Mouse (Mus musculus): ENCODE data around the gene Camsap1. TPM values are rescaled to one million over a fixed set of nuclear protein-coding genes. Genes with fewer than 3 reads are reported as not detected.

Camsap1 gene
- polyA plus RNA-seq, 1 experiment from 2014 or later: 14.1 TPM

DNA sequence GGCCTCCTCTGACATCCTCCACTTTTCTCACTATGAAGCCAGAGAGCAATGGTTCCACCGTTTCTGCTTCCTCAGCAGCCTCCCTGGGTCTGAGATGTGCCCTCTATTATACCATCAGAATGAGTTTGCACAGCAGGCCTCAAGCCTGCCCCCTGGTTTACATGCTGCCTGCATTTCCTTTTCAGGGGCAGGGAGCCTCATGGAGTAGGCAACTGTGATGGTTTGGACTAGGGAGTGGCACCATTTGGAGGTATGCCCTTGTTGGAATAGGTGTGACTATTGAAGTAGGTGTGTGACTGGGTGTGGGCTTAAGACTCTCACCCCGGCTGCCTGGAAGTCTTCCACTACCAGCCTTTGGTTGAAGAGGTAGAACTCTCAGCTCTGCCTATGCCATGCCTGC is 59.3 kb downstream of the Camsap1 start:
- WGBS (ENCODE audit: insufficient replicate concordance): 68% methylated on average over 2 of the region's 2 CpGs
- ATAC-seq (replicated peaks; ENCODE audit: insufficient number of reproducible peaks, low FRiP score, low TSS enrichment): no peak
- no peak overlapping the region for H3K4me2 ChIP-seq
- H3K4me3 ChIP-seq (ENCODE audit: low read depth, low read length): no peak overlapping the region
- 0 out of 2 replicates have a peak, but pooled peaks cover 3% of the 10 kb centered on the region for H3K36me3 ChIP-seq (ENCODE audit: control insufficient read depth, insufficient read depth, low read length)
- no peak overlapping the region for H3K9ac ChIP-seq (ENCODE audit: low read depth, low read length)
- no peaks in the 10 kb centered on the region for H3K27me3 ChIP-seq (ENCODE audit: control insufficient read depth, insufficient read depth, low read length)
- H3K4me1 ChIP-seq (ENCODE audit: control insufficient read depth, insufficient read depth, low read length): no peaks in the 10 kb centered on the region
- H3K9me3 ChIP-seq (replicated peaks; ENCODE audit: control insufficient read depth, low read length): no peaks in the 10 kb centered on the region
- no peak overlapping the region for H3K27ac ChIP-seq (ENCODE audit: low read depth, low read length)

DNA sequence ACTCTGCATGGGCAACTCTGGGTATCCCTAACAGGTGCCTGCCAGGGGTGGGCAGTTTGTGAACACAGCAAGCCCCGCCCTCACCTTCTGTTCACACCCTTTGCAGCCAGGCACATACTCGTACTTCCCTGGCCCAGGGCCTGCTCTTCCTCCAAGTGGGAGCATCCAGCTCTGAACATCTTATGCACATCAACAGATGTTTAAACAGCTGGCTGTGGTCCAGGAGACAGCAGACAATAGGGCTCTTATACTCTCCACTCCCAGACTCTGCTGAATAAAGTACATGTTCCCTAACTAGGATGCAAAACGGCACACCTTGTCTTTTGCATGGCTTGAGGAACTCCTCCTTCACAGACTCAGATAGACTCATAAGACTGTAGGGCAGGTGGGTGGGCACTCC is 63.1 kb downstream of the Camsap1 start:
- no peak overlapping the region for H3K27ac ChIP-seq (ENCODE audit: low read depth, low read length)
- no peaks in the 10 kb centered on the region for H3K27me3 ChIP-seq (ENCODE audit: control insufficient read depth, insufficient read depth, low read length)
- H3K4me2 ChIP-seq: no peak overlapping the region
- 70% methylated on average over 3 of the region's 3 CpGs for WGBS (ENCODE audit: insufficient replicate concordance)
- no peak; the same call in 1 of the 2 replicates for ATAC-seq (replicated peaks; ENCODE audit: insufficient number of reproducible peaks, low FRiP score, low TSS enrichment)
- H3K36me3 ChIP-seq (ENCODE audit: control insufficient read depth, insufficient read depth, low read length): no peaks in the 10 kb centered on the region
- H3K4me1 ChIP-seq (ENCODE audit: control insufficient read depth, insufficient read depth, low read length): no peaks in the 10 kb centered on the region
- H3K4me3 ChIP-seq (ENCODE audit: low read depth, low read length): no peak overlapping the region
- no peak overlapping the region for H3K9ac ChIP-seq (ENCODE audit: low read depth, low read length)
- H3K9me3 ChIP-seq (replicated peaks; ENCODE audit: control insufficient read depth, low read length): no peaks in the 10 kb centered on the region

DNA sequence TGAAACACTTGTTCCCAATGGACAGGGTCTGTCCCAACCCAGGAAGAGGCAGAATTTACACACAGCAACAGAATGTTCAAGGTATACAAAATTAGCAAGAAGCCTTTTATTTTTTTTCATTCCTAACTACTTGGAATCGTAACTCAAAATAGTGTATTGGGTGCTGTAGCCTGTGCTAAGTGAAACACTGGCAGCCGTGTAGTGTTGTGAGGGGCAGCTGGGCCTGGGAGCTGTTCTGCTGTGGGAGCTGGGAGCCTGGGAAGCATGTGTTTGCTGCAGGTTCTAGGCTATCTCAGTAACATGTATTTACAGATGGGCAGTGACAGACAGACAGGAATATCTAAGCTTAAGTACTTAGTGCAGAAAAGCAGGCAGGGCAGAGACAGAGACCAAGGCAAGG is 64.7 kb downstream of the Camsap1 start:
- Histone ChIP-seq H3K4me2 (no peak overlapping the region), H3K27me3 (ENCODE audit: control insufficient read depth, insufficient read depth, low read length) (no peaks in the 10 kb centered on the region), H3K4me1 (ENCODE audit: control insufficient read depth, insufficient read depth, low read length) (no peaks in the 10 kb centered on the region), H3K36me3 (ENCODE audit: control insufficient read depth, insufficient read depth, low read length) (no peaks in the 10 kb centered on the region), H3K27ac (ENCODE audit: low read depth, low read length) (no peak overlapping the region), H3K9ac (ENCODE audit: low read depth, low read length) (no peak overlapping the region), H3K4me3 (ENCODE audit: low read depth, low read length) (no peak overlapping the region), H3K9me3 (replicated peaks; ENCODE audit: control insufficient read depth, low read length) (no peaks in the 10 kb centered on the region)
- ATAC-seq (replicated peaks; ENCODE audit: insufficient number of reproducible peaks, low FRiP score, low TSS enrichment): no peak
- 84% methylated on average over 2 of the region's 2 CpGs for WGBS (ENCODE audit: insufficient replicate concordance)

DNA sequence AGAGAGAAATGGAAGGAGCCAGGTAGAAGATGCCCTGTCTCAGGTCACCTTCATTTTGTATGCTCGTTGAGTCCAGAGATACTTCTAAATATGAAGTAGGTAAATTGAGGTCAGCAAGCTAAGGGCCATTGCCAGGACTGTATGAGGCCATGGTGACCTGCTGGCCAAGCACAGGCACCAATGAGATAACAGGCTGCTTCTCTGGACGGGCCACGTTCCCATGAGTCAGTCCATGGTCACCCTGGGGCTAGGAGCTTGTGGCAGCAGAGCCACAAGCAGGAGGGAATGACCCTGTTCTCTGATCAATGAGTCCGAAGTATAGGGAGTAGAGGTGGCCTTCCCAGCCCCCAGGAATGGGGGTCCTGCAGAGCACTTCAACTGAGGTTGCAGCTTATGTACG is 68.3 kb downstream of the Camsap1 start:
- WGBS (ENCODE audit: insufficient replicate concordance): 66% methylated on average over 5 of the region's 5 CpGs

DNA sequence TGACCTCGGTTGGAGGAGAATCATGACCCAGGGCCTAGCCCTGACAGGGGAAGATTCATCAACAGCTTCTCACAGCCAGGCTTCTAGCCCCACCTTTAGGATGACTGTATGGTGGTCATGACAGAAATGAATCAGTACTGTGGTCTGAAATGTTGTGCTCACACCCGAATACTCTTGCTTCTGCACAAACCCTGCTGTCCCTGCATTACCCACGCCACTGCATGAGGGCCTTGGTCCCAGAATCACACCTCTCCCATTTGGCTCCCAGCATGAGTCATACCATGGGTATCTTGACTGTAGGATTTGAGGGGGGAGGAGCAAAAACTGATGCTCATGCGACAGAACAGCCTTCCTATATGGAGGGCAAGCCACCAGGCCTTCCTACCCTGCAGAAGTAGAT is 68.9 kb downstream of the Camsap1 start:
- Histone ChIP-seq H3K4me3 (ENCODE audit: low read depth, low read length) (no peak overlapping the region), H3K9me3 (replicated peaks; ENCODE audit: control insufficient read depth, low read length) (no peaks in the 10 kb centered on the region), H3K4me1 (ENCODE audit: control insufficient read depth, insufficient read depth, low read length) (no peaks in the 10 kb centered on the region), H3K27me3 (ENCODE audit: control insufficient read depth, insufficient read depth, low read length) (no peaks in the 10 kb centered on the region), H3K4me2 (no peak overlapping the region), H3K9ac (ENCODE audit: low read depth, low read length) (no peak overlapping the region), H3K27ac (ENCODE audit: low read depth, low read length) (no peak overlapping the region), H3K36me3 (ENCODE audit: control insufficient read depth, insufficient read depth, low read length) (no peaks in the 10 kb centered on the region)
- 65% methylated on average over 4 of the region's 4 CpGs for WGBS (ENCODE audit: insufficient replicate concordance)
- no peak for ATAC-seq (replicated peaks; ENCODE audit: insufficient number of reproducible peaks, low FRiP score, low TSS enrichment)

More for the DNA sequence above, 68.3 kb downstream of the Camsap1 start:
- no peak for ATAC-seq (replicated peaks; ENCODE audit: insufficient number of reproducible peaks, low FRiP score, low TSS enrichment)
- no peak overlapping the region for H3K9ac ChIP-seq (ENCODE audit: low read depth, low read length)
- no peaks in the 10 kb centered on the region for H3K4me1 ChIP-seq (ENCODE audit: control insufficient read depth, insufficient read depth, low read length)
- H3K4me2 ChIP-seq: no peak overlapping the region
- no peaks in the 10 kb centered on the region for H3K36me3 ChIP-seq (ENCODE audit: control insufficient read depth, insufficient read depth, low read length)
- H3K9me3 ChIP-seq (replicated peaks; ENCODE audit: control insufficient read depth, low read length): no peaks in the 10 kb centered on the region
- H3K27ac ChIP-seq (ENCODE audit: low read depth, low read length): no peak overlapping the region
- H3K27me3 ChIP-seq (ENCODE audit: control insufficient read depth, insufficient read depth, low read length): no peaks in the 10 kb centered on the region
- no peak overlapping the region for H3K4me3 ChIP-seq (ENCODE audit: low read depth, low read length)

DNA sequence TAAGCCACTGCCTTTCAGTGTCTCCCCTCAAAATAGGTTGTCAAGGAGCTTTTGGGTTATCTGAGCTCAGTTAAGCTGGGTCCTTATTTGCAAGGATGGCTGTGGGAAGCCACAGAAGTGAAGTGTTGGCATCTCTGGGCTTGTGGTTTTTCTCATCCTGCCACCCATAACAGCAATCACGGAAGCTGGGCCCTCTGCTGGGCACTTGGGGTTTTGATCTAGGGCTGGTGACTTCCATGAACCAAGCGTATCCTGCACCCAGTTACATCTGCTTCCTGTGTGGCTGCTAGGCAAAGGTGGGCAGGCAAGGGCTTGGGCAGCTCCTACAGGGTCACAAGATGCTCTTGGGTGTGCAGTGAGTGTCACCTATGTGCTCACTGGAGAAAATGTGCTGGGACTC is 69.8 kb downstream of the Camsap1 start:
- Histone ChIP-seq H3K9me3 (replicated peaks; ENCODE audit: control insufficient read depth, low read length) (no peaks in the 10 kb centered on the region), H3K4me1 (ENCODE audit: control insufficient read depth, insufficient read depth, low read length) (no peaks in the 10 kb centered on the region), H3K36me3 (ENCODE audit: control insufficient read depth, insufficient read depth, low read length) (no peaks in the 10 kb centered on the region), H3K9ac (ENCODE audit: low read depth, low read length) (no peak overlapping the region), H3K4me3 (ENCODE audit: low read depth, low read length) (no peak overlapping the region), H3K27ac (ENCODE audit: low read depth, low read length) (no peak overlapping the region), H3K27me3 (ENCODE audit: control insufficient read depth, insufficient read depth, low read length) (no peaks in the 10 kb centered on the region), H3K4me2 (no peak overlapping the region)
- WGBS (ENCODE audit: insufficient replicate concordance): 47% methylated on average over 2 of the region's 2 CpGs
- ATAC-seq (replicated peaks; ENCODE audit: insufficient number of reproducible peaks, low FRiP score, low TSS enrichment): no peak

DNA sequence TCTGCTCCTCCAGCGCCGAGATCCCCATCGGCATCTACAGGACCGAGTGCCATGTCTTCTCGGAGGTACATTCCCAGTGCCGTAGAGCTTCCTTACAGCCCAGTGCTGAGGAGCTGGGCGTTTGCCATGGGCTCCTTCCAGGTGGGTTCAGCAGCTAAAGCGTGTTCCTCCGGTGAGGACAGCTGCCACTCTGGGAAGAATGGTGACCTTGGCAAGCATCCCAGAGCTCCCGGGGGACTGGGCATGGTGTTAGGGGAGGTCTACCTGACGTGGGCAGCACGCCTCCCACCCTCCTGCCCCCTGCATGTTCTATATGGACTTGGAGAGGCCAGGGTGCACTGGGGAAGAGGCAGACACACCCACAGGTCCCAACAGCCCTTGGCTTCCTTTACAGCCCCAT is 73.2 kb downstream of the Camsap1 start:
- ATAC-seq (replicated peaks; ENCODE audit: insufficient number of reproducible peaks, low FRiP score, low TSS enrichment): no peak
- no peaks in the 10 kb centered on the region for H3K27me3 ChIP-seq (ENCODE audit: control insufficient read depth, insufficient read depth, low read length)
- no peaks in the 10 kb centered on the region for H3K9me3 ChIP-seq (replicated peaks; ENCODE audit: control insufficient read depth, low read length)
- no peak overlapping the region for H3K9ac ChIP-seq (ENCODE audit: low read depth, low read length)
- H3K4me3 ChIP-seq (ENCODE audit: low read depth, low read length): no peak overlapping the region
- no peaks in the 10 kb centered on the region for H3K4me1 ChIP-seq (ENCODE audit: control insufficient read depth, insufficient read depth, low read length)
- H3K4me2 ChIP-seq: no peak overlapping the region
- no peaks in the 10 kb centered on the region for H3K36me3 ChIP-seq (ENCODE audit: control insufficient read depth, insufficient read depth, low read length)
- H3K27ac ChIP-seq (ENCODE audit: low read depth, low read length): no peak overlapping the region
- 78% methylated on average over 12 of the region's 12 CpGs for WGBS (ENCODE audit: insufficient replicate concordance)

DNA sequence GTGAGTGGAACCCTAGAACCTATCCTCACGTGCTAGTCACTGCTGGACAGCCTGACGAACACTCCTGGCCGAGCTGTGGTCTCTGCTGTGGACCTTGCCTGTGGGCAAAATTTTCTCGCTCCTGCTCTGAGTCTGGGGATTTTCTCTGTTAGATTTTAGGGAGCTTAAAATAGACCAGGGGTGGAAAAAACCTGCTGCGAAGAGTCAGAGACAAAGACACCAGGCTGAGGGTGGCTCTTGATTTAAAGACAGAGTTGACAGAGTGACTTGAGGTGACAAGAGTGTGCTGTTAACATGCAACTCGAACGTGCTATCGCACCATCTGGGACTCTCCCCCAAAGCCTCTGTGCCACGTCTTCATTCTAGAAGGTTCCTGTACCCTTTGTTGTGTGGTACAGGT is 84.1 kb downstream of the Camsap1 start:
- H3K27ac ChIP-seq (ENCODE audit: low read depth, low read length): no peak overlapping the region
- H3K27me3 ChIP-seq (ENCODE audit: control insufficient read depth, insufficient read depth, low read length): 0 out of 2 replicates have a peak, but pooled peaks cover 2% of the 10 kb centered on the region
- H3K9me3 ChIP-seq (replicated peaks; ENCODE audit: control insufficient read depth, low read length): no peaks in the 10 kb centered on the region
- peak overlapping the region; percentile 43; the same call in 1 of the 2 replicates for H3K9ac ChIP-seq (ENCODE audit: low read depth, low read length)
- no peak overlapping the region for H3K4me2 ChIP-seq
- H3K4me3 ChIP-seq (ENCODE audit: low read depth, low read length): no peak overlapping the region
- no peaks in the 10 kb centered on the region for H3K36me3 ChIP-seq (ENCODE audit: control insufficient read depth, insufficient read depth, low read length)
- no peak for ATAC-seq (replicated peaks; ENCODE audit: insufficient number of reproducible peaks, low FRiP score, low TSS enrichment)
- no peaks in the 10 kb centered on the region for H3K4me1 ChIP-seq (ENCODE audit: control insufficient read depth, insufficient read depth, low read length)
- 57% methylated on average over 9 of the region's 9 CpGs for WGBS (ENCODE audit: insufficient replicate concordance)

DNA sequence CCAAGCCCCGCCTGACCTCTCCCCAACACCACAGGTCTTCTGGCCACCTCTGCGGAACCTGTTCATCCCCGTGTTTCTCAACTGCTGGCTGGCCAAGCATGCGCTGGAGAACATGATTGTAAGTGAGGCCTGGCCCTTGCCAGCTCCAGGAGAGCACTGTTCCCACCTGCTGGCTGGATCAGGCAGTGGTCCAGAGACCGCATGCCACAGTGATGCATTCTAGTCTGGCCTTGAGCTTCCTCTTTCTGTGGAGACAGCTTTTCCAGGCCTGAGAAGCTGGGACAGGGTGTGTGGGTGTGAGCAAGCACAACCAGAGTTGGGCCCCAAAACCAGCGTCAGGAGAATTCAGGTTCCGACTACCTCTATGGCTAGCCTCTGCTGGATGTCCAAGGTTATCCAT is 90.6 kb downstream of the Camsap1 start:
- WGBS (ENCODE audit: insufficient replicate concordance): 79% methylated on average over 7 of the region's 7 CpGs
- ATAC-seq (replicated peaks; ENCODE audit: insufficient number of reproducible peaks, low FRiP score, low TSS enrichment): no peak; the same call in 1 of the 2 replicates
- H3K27me3 ChIP-seq (ENCODE audit: control insufficient read depth, insufficient read depth, low read length): 0 out of 2 replicates have a peak, but pooled peaks cover 2% of the 10 kb centered on the region
- H3K9ac ChIP-seq (ENCODE audit: low read depth, low read length): no peak overlapping the region
- H3K4me3 ChIP-seq (ENCODE audit: low read depth, low read length): no peak overlapping the region
- H3K4me1 ChIP-seq (ENCODE audit: control insufficient read depth, insufficient read depth, low read length): no peaks in the 10 kb centered on the region
- no peak overlapping the region for H3K4me2 ChIP-seq
- H3K9me3 ChIP-seq (replicated peaks; ENCODE audit: control insufficient read depth, low read length): no peaks in the 10 kb centered on the region
- no peaks in the 10 kb centered on the region for H3K36me3 ChIP-seq (ENCODE audit: control insufficient read depth, insufficient read depth, low read length)
- no peak overlapping the region for H3K27ac ChIP-seq (ENCODE audit: low read depth, low read length)
